Mouse (Mus musculus) megakaryocyte, embryonic 14.5 days (primary cell): ENCODE data around the gene Uqcr11.

Source experiments
- FLI1 ChIP-seq: IDR thresholded peaks from 2 replicates; pipeline ENCODE4 v1.6.1; 2012; ENCODE audit warnings: low read length, inconsistent platforms, mixed read lengths
- GATA1 ChIP-seq: IDR thresholded peaks from 3 replicates; pipeline ENCODE4 v1.6.1; 2012; ENCODE audit warnings: mixed read lengths, low read length, inconsistent platforms, borderline replicate concordance

- no peak for TF ChIP-seq GATA1
- no peak for TF ChIP-seq FLI1
Measured at GRCm38 (mm10) chr10:80442989-80443388, 36.4 kb upstream of the Uqcr11 start.
